Mouse (Mus musculus) lung, embryonic 16.5 days (tissue): ENCODE data around the gene Bco2. TPM values are rescaled to one million over a fixed set of nuclear protein-coding genes. Genes with fewer than 3 reads are reported as not detected.

Experiments
- ATAC-seq: fragments of 200-750 bp; cut with Nextera tagmentation; 2 replicates; pipeline ENCODE4 v1.8.0; 2017; ENCODE audit warnings: low read depth, mild to moderate bottlenecking, moderate library complexity
- H3K27ac ChIP-seq: fragments of 300-500 bp; sonication (generic); 2 replicates; pipeline ENCODE4 v1.5.1; 2014; ENCODE audit warnings: mild to moderate bottlenecking, control low read depth, low read length
- H3K27me3 ChIP-seq: fragments of 300-500 bp; sonication (generic); 2 replicates; pipeline ENCODE4 v1.6.1; 2014; ENCODE audit warnings: low read depth, low read length, mixed read lengths; ENCODE audit not compliant: control insufficient read depth, insufficient read depth
- H3K36me3 ChIP-seq: fragments of 300-500 bp; sonication (generic); 2 replicates; pipeline ENCODE4 v1.6.1; 2014; ENCODE audit warnings: low read length; ENCODE audit not compliant: control insufficient read depth, insufficient read depth
- H3K4me1 ChIP-seq: fragments of 300-500 bp; sonication (generic); replicated peaks from 2 replicates; pipeline ENCODE4 v1.6.1; 2014; ENCODE audit warnings: low read length, mixed read lengths; ENCODE audit not compliant: control insufficient read depth, insufficient read depth
- H3K4me2 ChIP-seq: fragments of 300-500 bp; sonication (generic); 2 replicates; pipeline ENCODE4 v1.6.1; 2014; ENCODE audit warnings: low read depth, low read length, control low read depth
- H3K4me3 ChIP-seq: fragments of 300-500 bp; sonication (generic); 2 replicates; pipeline ENCODE4 v1.5.1; 2014; ENCODE audit warnings: mild to moderate bottlenecking, low read length, control low read depth
- H3K9ac ChIP-seq: fragments of 300-500 bp; sonication (generic); 2 replicates; pipeline ENCODE4 v1.6.1; 2014; ENCODE audit warnings: low read length, control low read depth
- H3K9me3 ChIP-seq: fragments of 300-500 bp; sonication (generic); 2 replicates; pipeline ENCODE4 v1.6.1; 2016; ENCODE audit warnings: low read length; ENCODE audit not compliant: control insufficient read depth
- WGBS: fragments of 180-500 bp; shearing (Covaris S2); extraction: QIAGEN DNeasy Blood & Tissue Kit; methylation state at CpG from one replicate; pipeline ENCODE4 v1.1.7; 2014; 5-methylcytosine and 5-hydroxymethylcytosine counted together
- polyA plus RNA-seq: library from polyadenylated mRNA; unstranded; fragments of >200 nt; fragmentation: Nextera tagmentation; extraction: Ambion mirVana; gene quantifications from 2 replicates; pipeline ENCODE4 v1.2.1, GENCODE M21; 2015

The Bco2 gene
- polyA plus RNA-seq, 1 experiment from 2014 or later, result 0.09 TPM

- Histone ChIP-seq H3K27me3 (no peaks in the 10 kb centered on the region), H3K4me2 (peak overlapping the region; percentile 64), H3K9ac (peak overlapping the region; percentile 61), H3K27ac (no peak overlapping the region), H3K36me3 (no peaks in the 10 kb centered on the region), H3K4me1 (peaks cover 5% of the 10 kb centered on the region), H3K9me3 (no peaks in the 10 kb centered on the region), H3K4me3 (peak overlapping the region; percentile 49)
- peak; percentile 91 for ATAC-seq
- 13% methylated on average over 14 of the region's 14 CpGs for WGBS
Observed at GRCm38 (mm10) chr9:50500974-50501501, 53.9 kb downstream of the Bco2 start.

DNA sequence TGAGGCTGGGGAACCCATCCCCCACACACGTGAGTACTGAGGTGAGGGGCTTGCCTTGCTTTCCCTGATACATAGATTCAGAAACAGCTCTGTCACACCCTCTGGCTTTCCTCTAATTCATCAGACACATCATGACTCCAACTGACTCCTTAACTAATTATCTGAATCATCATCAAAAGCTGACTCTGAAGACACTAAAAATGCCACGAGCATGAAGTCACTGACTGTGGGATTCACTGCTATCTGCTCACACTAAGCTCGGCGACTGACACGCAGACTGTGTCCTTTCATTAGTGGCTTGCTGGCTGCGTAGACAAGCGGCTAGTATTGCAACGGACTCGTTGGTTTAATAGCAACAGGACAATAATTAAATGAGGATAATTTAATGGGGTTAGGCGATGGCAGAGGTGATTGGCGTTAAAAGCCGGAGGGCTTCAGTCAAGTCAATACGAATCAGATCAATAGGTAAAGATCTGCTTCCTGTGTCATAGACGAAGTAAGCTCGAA is 54.5 kb downstream of the Bco2 start:
- no peaks in the 10 kb centered on the region for H3K9me3 ChIP-seq
- H3K9ac ChIP-seq, result peak overlapping the region; percentile 61
- peak overlapping the region; percentile 64 for H3K4me2 ChIP-seq
- H3K27me3 ChIP-seq, result no peaks in the 10 kb centered on the region
- ATAC-seq, result no peak
- H3K36me3 ChIP-seq, result no peaks in the 10 kb centered on the region
- H3K4me3 ChIP-seq, result peak overlapping the region; percentile 49
- H3K27ac ChIP-seq, result no peak overlapping the region
- WGBS, result 61% methylated on average over 15 of the region's 15 CpGs
- peaks cover 6% of the 10 kb centered on the region for H3K4me1 ChIP-seq

- H3K27ac ChIP-seq, result no peak overlapping the region
- H3K9ac ChIP-seq, result no peak overlapping the region
- peaks cover 11% of the 10 kb centered on the region for H3K4me1 ChIP-seq
- no peaks in the 10 kb centered on the region for H3K27me3 ChIP-seq
- H3K36me3 ChIP-seq, result no peaks in the 10 kb centered on the region
- no peak overlapping the region for H3K4me2 ChIP-seq
- WGBS, result 73% methylated on average over 3 of the region's 3 CpGs
- H3K4me3 ChIP-seq, result no peak overlapping the region
- H3K9me3 ChIP-seq, result no peaks in the 10 kb centered on the region
- no peak for ATAC-seq
Observed at GRCm38 (mm10) chr9:50499781-50500180, 55.2 kb downstream of the Bco2 start.

GRCm38 (mm10) chr9:50498815-50499214 is 56.2 kb downstream of the Bco2 start:
- H3K4me3 ChIP-seq, result no peak overlapping the region
- no peaks in the 10 kb centered on the region for H3K9me3 ChIP-seq
- no peak for ATAC-seq
- no peaks in the 10 kb centered on the region for H3K27me3 ChIP-seq
- H3K9ac ChIP-seq, result no peak overlapping the region
- 70% methylated on average over 16 of the region's 16 CpGs for WGBS
- peaks cover 11% of the 10 kb centered on the region for H3K4me1 ChIP-seq
- no peaks in the 10 kb centered on the region for H3K36me3 ChIP-seq
- H3K4me2 ChIP-seq, result no peak overlapping the region
- no peak overlapping the region for H3K27ac ChIP-seq

- Histone ChIP-seq H3K4me3 (no peak overlapping the region), H3K36me3 (no peaks in the 10 kb centered on the region), H3K9me3 (no peaks in the 10 kb centered on the region), H3K4me2 (no peak overlapping the region), H3K9ac (no peak overlapping the region), H3K27ac (no peak overlapping the region), H3K4me1 (peaks cover 11% of the 10 kb centered on the region), H3K27me3 (no peaks in the 10 kb centered on the region)
- 70% methylated on average over 2 of the region's 2 CpGs for whole genome bisulfite sequencing
- no peak for ATAC-seq
Observed at GRCm38 (mm10) chr9:50497536-50497935, 57.4 kb downstream of the Bco2 start.

- Histone ChIP-seq H3K27ac (no peak overlapping the region), H3K4me2 (no peak overlapping the region), H3K36me3 (no peaks in the 10 kb centered on the region), H3K9ac (no peak overlapping the region), H3K4me3 (no peak overlapping the region), H3K27me3 (no peaks in the 10 kb centered on the region), H3K9me3 (no peaks in the 10 kb centered on the region), H3K4me1 (peaks cover 11% of the 10 kb centered on the region)
- ATAC-seq, result no peak
- WGBS, result 51% methylated on average over 6 of the region's 6 CpGs
Observed at GRCm38 (mm10) chr9:50497076-50497475, 57.9 kb downstream of the Bco2 start.

- Histone ChIP-seq H3K4me1 (peaks cover 11% of the 10 kb centered on the region), H3K27me3 (no peaks in the 10 kb centered on the region), H3K4me2 (no peak overlapping the region), H3K9ac (peak overlapping the region; percentile 32; the same call in 1 of the 2 replicates), H3K27ac (no peak overlapping the region), H3K9me3 (no peaks in the 10 kb centered on the region), H3K4me3 (no peak overlapping the region), H3K36me3 (no peaks in the 10 kb centered on the region)
- no peak; the same call in 1 of the 2 replicates for ATAC-seq
- 26% methylated on average over 6 of the region's 6 CpGs for WGBS
Observed at GRCm38 (mm10) chr9:50496546-50496945, 58.4 kb downstream of the Bco2 start.

GRCm38 (mm10) chr9:50496151-50496505 is 58.9 kb downstream of the Bco2 start:
- Histone ChIP-seq H3K27me3 (no peaks in the 10 kb centered on the region), H3K9ac (peak overlapping the region; percentile 32; the same call in 1 of the 2 replicates), H3K4me3 (no peak overlapping the region), H3K27ac (no peak overlapping the region), H3K4me1 (peaks cover 11% of the 10 kb centered on the region), H3K9me3 (no peaks in the 10 kb centered on the region), H3K36me3 (no peaks in the 10 kb centered on the region), H3K4me2 (no peak overlapping the region)
- WGBS, result 24% methylated on average over 6 of the region's 6 CpGs
- no peak for ATAC-seq

DNA sequence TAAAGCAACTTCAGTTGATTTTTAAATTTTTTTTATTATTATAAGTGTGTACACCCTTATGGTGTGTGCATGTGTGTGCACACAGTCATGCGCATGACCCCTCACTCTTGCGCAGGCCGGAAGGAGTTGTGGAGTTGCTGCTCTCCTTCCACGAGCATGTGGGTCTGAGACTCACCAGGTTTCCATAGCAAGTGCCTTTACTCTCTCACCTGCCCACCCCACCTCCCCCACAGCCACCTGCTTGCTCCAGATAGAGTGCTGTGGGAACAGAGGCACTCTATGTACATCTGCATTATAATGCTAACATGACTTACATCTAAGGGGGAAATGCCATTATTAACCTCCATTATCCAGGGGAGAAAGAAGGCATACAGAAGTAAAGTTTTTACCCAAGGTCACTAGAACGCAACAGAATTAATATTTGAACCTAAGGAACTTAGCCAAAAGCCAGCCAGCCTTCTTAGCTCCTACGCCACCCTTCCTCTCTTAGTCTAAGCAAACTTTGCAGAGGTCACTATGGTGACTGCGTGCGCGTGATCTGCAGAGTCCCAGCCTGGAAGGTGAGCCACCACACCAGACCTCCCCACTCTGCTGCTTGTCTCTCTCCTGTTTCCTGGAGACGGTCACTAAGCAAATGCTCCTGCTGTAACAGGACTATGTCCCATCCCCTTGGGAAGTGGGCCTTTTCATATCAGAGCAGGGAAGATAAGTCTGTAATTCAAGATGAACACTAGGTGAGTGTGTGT is 59.4 kb downstream of the Bco2 start:
- ATAC-seq, result peak; percentile 79; the same call in 1 of the 2 replicates
- H3K36me3 ChIP-seq, result no peaks in the 10 kb centered on the region
- 58% methylated on average over 10 of the region's 10 CpGs for WGBS
- H3K4me3 ChIP-seq, result no peak overlapping the region
- H3K9me3 ChIP-seq, result no peaks in the 10 kb centered on the region
- peaks cover 11% of the 10 kb centered on the region for H3K4me1 ChIP-seq
- no peak overlapping the region for H3K9ac ChIP-seq
- no peak overlapping the region for H3K4me2 ChIP-seq
- peak overlapping the region; percentile 42; the same call in 1 of the 2 replicates for H3K27ac ChIP-seq
- no peaks in the 10 kb centered on the region for H3K27me3 ChIP-seq
